Mouse (Mus musculus) lung, postnatal 0 days (tissue): ENCODE data around the gene Zfp87. TPM values are rescaled to one million over a fixed set of nuclear protein-coding genes. Genes with fewer than 3 reads are reported as not detected.

ENCODE experiments used
- ATAC-seq: fragments of 200-750 bp; cut with Nextera tagmentation; 2 replicates; pipeline ENCODE4 v1.8.0; 2017; ENCODE audit warnings: moderate library complexity
- DNase-seq: peaks from one replicate; pipeline ENCODE4 v3.0.0-alpha.2; 2016; ENCODE audit warnings: low spot score
- H3K27ac ChIP-seq: fragments of 300-500 bp; sonication (generic); 2 replicates; pipeline ENCODE4 v1.5.1; 2014; ENCODE audit warnings: antibody characterized with exemption, mild to moderate bottlenecking, low read length, mixed read lengths
- H3K27me3 ChIP-seq: fragments of 300-500 bp; sonication (generic); replicated peaks from 2 replicates; pipeline ENCODE4 v1.6.1; 2014; ENCODE audit warnings: low read length, mixed read lengths; ENCODE audit not compliant: insufficient read depth
- H3K36me3 ChIP-seq: fragments of 300-500 bp; sonication (generic); 2 replicates; pipeline ENCODE4 v1.6.1; 2014; ENCODE audit warnings: low read length, mixed read lengths; ENCODE audit not compliant: insufficient read depth
- H3K4me1 ChIP-seq: fragments of 300-500 bp; sonication (generic); 2 replicates; pipeline ENCODE4 v1.6.1; 2014; ENCODE audit warnings: antibody characterized with exemption, low read depth, low read length, mixed read lengths; ENCODE audit not compliant: insufficient read depth
- H3K4me2 ChIP-seq: fragments of 300-500 bp; sonication (generic); replicated peaks from 2 replicates; pipeline ENCODE4 v1.6.1; 2014; ENCODE audit warnings: low read depth, mild to moderate bottlenecking, low read length, moderate library complexity, mixed read lengths
- H3K4me3 ChIP-seq: fragments of 300-500 bp; sonication (generic); 2 replicates; pipeline ENCODE4 v1.5.1; 2014; ENCODE audit warnings: low read depth, low read length
- H3K9ac ChIP-seq: fragments of 300-500 bp; sonication (generic); replicated peaks from 2 replicates; pipeline ENCODE4 v1.6.1; 2014; ENCODE audit warnings: low read depth, mild to moderate bottlenecking
- H3K9me3 ChIP-seq: fragments of 300-500 bp; sonication (generic); 2 replicates; pipeline ENCODE4 v1.6.1; 2016; ENCODE audit warnings: low read length, mixed read lengths
- CTCF ChIP-seq: IDR thresholded peaks from 2 replicates; pipeline ENCODE4 v1.5.1; 2016; ENCODE audit warnings: antibody characterized with exemption, mild to moderate bottlenecking
- EP300 ChIP-seq: IDR thresholded peaks from 2 replicates; pipeline ENCODE4 v1.6.1; 2016; ENCODE audit warnings: antibody characterized with exemption, mild to moderate bottlenecking, control low read depth
- WGBS: fragments of 180-500 bp; shearing (Covaris S2); extraction: QIAGEN DNeasy Blood & Tissue Kit; methylation state at CpG from one replicate; pipeline ENCODE4 v1.1.7; 2014; 5-methylcytosine and 5-hydroxymethylcytosine counted together
- polyA plus RNA-seq: library from polyadenylated mRNA; unstranded; fragments of >200 nt; fragmentation: Nextera tagmentation; extraction: Ambion mirVana; gene quantifications from 2 replicates; pipeline ENCODE4 v1.2.1, GENCODE M21; 2015

The Zfp87 gene
- polyA plus RNA-seq: 33.8 and 40.5 TPM in 2 replicates

DNA sequence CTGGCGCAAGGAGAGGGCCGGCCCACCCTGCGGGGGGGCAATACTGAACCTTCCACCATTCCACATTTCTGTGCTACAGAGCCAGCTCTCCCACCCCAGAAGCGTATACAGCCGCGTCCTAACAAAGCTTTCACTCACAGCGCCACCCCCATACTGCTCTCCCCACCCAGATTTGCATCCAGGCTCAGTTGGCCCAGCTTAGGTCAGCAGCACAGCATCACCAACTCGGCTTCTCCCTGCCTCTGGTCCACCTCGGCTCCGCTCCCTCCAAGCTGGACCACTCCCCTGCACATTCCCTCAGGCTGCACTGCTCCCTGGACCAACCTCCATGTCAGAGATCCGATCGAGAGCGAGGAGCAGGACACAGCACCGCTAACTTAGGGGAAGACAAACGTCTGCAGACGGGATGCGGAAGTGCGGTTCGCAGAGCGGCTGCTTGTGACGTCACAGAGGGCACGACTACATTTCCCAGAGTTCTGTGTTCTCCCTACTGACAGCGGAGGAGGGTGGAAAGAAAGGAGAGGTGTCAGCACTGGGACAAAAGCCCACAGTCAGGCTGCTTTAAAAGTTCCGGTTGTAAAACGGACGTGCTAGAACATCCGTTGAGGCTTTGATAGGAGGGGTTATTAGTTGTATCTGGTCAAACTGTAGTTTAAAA lies at the start of gene Zfp87, which contains the start of gene Gm26965:
Zfp87 (minus strand) TSS at position 425 of the 658 bp plus-strand sequence.
Gm26965 (minus strand) TSS at position 399 of the 658 bp plus-strand sequence.
- ATAC-seq (peak; percentile 100), DNase-seq (peak; percentile 99)
- Histone ChIP-seq H3K27me3 (no peaks in the 10 kb centered on the region), H3K27ac (peak within 1 kb of the TSS; percentile 62), H3K4me1 (no peaks in the 10 kb centered on the region), H3K4me3 (peak within 1 kb of the TSS; percentile 79), H3K9me3 (no peaks in the 10 kb centered on the region), H3K4me2 (peak within 1 kb of the TSS; percentile 73), H3K36me3 (no peaks in the 10 kb centered on the region; the same call in 1 of the 2 replicates), H3K9ac (peak within 1 kb of the TSS; percentile 53)
- WGBS: 1% methylated on average over 27 of the region's 27 CpGs
- TF ChIP-seq EP300 (no peak), CTCF (no peak; the same call in 1 of the 2 replicates)

DNA sequence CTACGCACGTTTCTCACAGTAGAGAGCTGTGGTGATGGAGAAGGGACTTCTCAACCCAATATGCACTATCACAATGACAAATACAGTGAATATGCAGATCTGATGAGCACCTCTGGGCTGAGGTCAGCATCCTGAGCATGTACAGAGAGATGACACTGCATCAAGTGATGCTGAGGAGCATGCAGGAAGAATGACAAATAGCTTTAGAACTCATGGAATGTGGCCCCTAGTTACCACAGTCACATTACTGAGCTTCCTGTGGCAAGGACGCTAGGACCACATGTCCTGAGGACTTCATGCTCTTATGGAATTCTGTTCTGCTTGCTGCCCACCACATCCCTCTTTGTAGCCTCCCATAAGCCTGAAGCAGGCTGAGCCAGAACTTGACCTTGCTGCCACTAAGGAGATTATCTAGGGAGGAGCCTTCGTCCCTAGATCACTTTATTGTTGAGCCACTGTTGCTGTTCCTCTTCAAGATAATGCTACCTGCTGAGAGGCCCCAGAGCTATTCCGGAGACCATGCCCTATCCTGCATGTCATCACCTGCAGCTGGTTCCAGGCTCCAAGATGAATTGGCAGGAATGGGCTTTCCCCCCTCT lies 46.7 kb upstream of the Zfp87 start:
- Histone ChIP-seq H3K27me3 (no peaks in the 10 kb centered on the region), H3K27ac (no peak overlapping the region), H3K36me3 (no peaks in the 10 kb centered on the region), H3K4me1 (no peaks in the 10 kb centered on the region), H3K9me3 (no peaks in the 10 kb centered on the region), H3K4me2 (no peak overlapping the region), H3K9ac (no peak overlapping the region), H3K4me3 (no peak overlapping the region)
- DNase-seq: no peak
- ATAC-seq: no peak
- WGBS: 74% methylated on average over 5 of the region's 5 CpGs
- TF ChIP-seq CTCF (no peak), EP300 (no peak)

DNA sequence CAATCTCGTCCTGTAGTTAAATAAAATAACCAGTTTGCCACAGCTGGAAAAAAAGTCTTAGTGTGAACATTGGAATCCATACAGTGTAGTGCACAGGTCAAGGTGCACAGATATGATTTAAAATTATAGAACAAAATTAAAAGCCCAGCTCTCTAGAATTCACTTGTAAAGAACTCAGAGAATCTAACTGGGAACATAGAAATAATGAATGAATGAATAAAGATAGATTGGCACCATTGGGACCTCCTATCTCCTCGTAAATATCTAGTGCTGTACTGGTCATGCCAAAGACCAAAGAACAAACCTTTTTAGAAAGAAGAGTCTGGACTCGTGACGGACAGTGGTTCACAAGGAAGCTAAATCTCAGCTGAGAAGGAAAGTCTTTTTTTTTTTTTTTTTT lies 27.8 kb upstream of the Zfp87 start, which contains the start of gene Zfp748:
Zfp748 (minus strand) TSS at position 101 of the 400 bp plus-strand sequence.
- ATAC-seq (no peak), DNase-seq (no peak)
- Histone ChIP-seq H3K27me3 (no peaks in the 10 kb centered on the region), H3K36me3 (no peaks in the 10 kb centered on the region), H3K9me3 (no peaks in the 10 kb centered on the region), H3K4me3 (peak within 1 kb of the TSS; percentile 87), H3K27ac (peak within 1 kb of the TSS; percentile 90), H3K9ac (peak within 1 kb of the TSS; percentile 79), H3K4me2 (peak within 1 kb of the TSS; percentile 68), H3K4me1 (peaks cover 8% of the 10 kb centered on the region)
- WGBS: 75% methylated on average over 4 of the region's 4 CpGs
- TF ChIP-seq CTCF (no peak), EP300 (no peak)

DNA sequence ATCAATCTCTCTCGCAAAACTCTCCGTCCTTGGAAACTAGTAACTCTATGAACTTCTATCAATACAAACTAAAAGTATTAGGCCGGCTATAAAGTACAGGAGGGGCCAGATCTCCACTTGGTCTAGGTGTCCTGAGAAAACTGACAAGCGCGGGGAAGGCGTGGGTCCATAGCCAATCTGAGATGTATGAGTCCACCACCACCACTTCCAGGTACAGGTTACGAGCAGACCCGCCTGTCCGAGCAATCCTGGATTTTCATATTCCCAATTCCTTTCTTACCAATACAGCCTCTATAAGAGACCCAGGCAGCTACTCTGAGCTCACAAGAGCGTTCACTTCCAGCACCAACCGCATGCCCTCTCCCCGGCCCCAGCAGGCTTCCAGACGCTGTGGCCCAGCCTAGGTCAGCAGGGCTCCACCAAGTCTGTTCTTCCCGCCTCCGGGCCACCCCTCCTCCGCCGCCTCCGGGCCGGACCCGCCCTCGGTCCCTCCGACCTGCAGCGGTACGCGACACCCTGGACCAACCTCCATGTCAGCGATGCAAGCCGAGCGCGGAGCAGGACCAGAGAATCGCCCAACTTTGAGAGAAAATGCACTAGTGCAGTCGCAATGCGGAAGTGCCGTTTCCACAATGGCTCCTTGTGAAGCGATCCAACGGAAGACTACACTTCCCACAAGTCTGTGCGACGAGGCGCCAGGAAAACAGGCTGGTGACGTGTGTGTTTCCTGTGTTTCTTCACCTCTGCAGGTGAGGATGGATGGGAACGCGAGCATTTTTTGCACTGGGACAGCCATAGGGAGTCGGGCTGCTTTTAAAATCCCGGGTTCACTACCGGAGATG lies 26.7 kb upstream of the Zfp87 start:
- H3K36me3 ChIP-seq: no peaks in the 10 kb centered on the region
- TF ChIP-seq EP300 (no peak), CTCF (no peak)

DNA sequence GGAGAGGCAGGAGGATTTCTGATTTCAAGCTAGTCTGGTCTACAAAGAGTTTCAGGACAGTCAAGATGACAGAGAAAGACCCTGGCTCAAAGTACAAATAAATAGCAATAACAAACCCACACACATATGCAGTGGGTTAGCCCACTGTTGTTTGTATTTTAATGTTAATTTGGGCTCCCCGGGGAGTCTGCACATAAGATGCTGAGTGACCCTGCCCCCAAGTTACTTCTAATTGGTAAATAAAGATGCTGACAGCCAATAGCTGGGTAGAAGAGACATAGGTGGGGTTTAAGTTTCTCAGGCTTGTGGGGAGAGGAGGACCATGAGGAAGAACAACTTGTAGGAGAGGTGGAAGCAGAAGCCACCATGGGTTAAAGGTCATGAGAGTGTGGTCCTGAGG lies 20.0 kb upstream of the Zfp87 start:
- no peaks in the 10 kb centered on the region for H3K9me3 ChIP-seq
- H3K27ac ChIP-seq: no peak overlapping the region
- peaks cover 18% of the 10 kb centered on the region for H3K36me3 ChIP-seq
- no peak for ATAC-seq
- DNase-seq: no peak
- 84% methylated on average over 1 of the region's 1 CpGs for WGBS
- H3K9ac ChIP-seq: no peak overlapping the region
- no peaks in the 10 kb centered on the region for H3K27me3 ChIP-seq
- no peak overlapping the region for H3K4me3 ChIP-seq
- TF ChIP-seq EP300 (no peak), CTCF (no peak)
- no peaks in the 10 kb centered on the region for H3K4me1 ChIP-seq
- H3K4me2 ChIP-seq: no peak overlapping the region

More for the DNA sequence above, 26.7 kb upstream of the Zfp87 start:
- Histone ChIP-seq H3K9ac (peak overlapping the region; percentile 79), H3K27me3 (no peaks in the 10 kb centered on the region), H3K27ac (peak overlapping the region; percentile 90), H3K4me1 (peaks cover 8% of the 10 kb centered on the region), H3K9me3 (no peaks in the 10 kb centered on the region), H3K4me2 (peak overlapping the region; percentile 68), H3K4me3 (peak overlapping the region; percentile 87)
- DNase-seq: peak; percentile 96
- under 1% methylated on average over 44 of the region's 44 CpGs for WGBS
- peak; percentile 99 for ATAC-seq
